Mouse (Mus musculus): ENCODE measurements at regions not wholly inside any gene's neighbourhood (a gene's known extent, or its start where the extent isn't known, plus 50 kb on each side); places are given as distances from the start of the nearest gene placed in this dataset.

DNA sequence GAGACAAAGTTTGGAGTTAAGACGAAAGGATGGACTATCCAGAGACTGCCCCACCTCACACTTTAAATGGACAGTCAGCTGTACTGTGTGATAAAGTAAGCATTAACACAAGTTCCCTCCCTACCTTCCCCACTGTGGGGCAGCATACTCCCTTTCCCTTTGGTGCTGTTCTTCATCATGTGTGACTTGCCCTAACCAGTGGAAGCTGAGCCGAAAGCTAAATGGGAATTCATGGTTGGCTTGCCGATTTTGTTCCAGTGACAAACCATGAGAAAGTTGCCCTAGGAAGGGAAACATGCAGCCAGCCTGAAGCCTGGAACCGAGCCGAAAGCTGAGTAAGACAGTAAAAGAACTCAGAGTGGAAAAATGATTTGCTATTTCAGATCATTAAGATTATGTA is 62.9 kb upstream of the Samt3 start:
- TF ChIP-seq CTCF (IDR thresholded peaks at IDR 0.05; ENCODE audit: extremely low read depth, insufficient read depth, low read length) (0 out of 2 replicates have a peak, but pooled peaks have one; percentile 4), POLR2A (IDR thresholded peaks at IDR 0.05; ENCODE audit: extremely low read depth, insufficient read depth, low read length) (no peak)

All from cortical plate, adult 2 months (tissue).